Mouse (Mus musculus) hindbrain, embryonic 10.5 days (tissue): ENCODE results near the gene Diablo. TPM values are rescaled to one million over a fixed set of nuclear protein-coding genes. Genes with fewer than 3 reads are reported as not detected.

Experiments used
- DNase-seq: peaks from one replicate; pipeline ENCODE4 v3.0.0-alpha.2; 2017; ENCODE audit warnings: low spot score
- H3K27ac ChIP-seq: fragments of 300-500 bp; sonication (generic); 2 replicates; pipeline ENCODE4 v1.5.1; 2016; ENCODE audit warnings: mild to moderate bottlenecking, moderate library complexity
- H3K27me3 ChIP-seq: fragments of 300-500 bp; sonication (generic); 2 replicates; pipeline ENCODE4 v1.6.1; 2016; ENCODE audit warnings: mild to moderate bottlenecking; ENCODE audit not compliant: poor library complexity, insufficient read depth, severe bottlenecking
- H3K36me3 ChIP-seq: fragments of 300-500 bp; sonication (generic); 2 replicates; pipeline ENCODE4 v1.6.1; 2016; ENCODE audit warnings: mild to moderate bottlenecking, moderate library complexity
- H3K4me1 ChIP-seq: fragments of 300-500 bp; sonication (generic); replicated peaks from 2 replicates; pipeline ENCODE4 v1.6.1; 2016; ENCODE audit warnings: mild to moderate bottlenecking
- H3K4me3 ChIP-seq: fragments of 300-500 bp; sonication (generic); 2 replicates; pipeline ENCODE4 v1.5.1; 2016; ENCODE audit warnings: mild to moderate bottlenecking, moderate library complexity
- H3K9me3 ChIP-seq: fragments of 300-500 bp; sonication (generic); 2 replicates; pipeline ENCODE4 v1.6.1; 2016; ENCODE audit warnings: mild to moderate bottlenecking, moderate library complexity
- WGBS: fragments of 180-500 bp; shearing (Covaris S2); methylation state at CpG from one replicate; pipeline ENCODE4 v1.1.7; 2016; 5-methylcytosine and 5-hydroxymethylcytosine counted together
- polyA plus RNA-seq: library from polyadenylated mRNA; unstranded; fragments of >200 nt; fragmentation: Nextera tagmentation; extraction: Ambion mirVana; gene quantifications from 2 replicates; pipeline ENCODE4 v1.2.1, GENCODE M21; 2016

Gene Diablo
- 149 and 152 TPM in 2 replicates for polyA plus RNA-seq

DNA sequence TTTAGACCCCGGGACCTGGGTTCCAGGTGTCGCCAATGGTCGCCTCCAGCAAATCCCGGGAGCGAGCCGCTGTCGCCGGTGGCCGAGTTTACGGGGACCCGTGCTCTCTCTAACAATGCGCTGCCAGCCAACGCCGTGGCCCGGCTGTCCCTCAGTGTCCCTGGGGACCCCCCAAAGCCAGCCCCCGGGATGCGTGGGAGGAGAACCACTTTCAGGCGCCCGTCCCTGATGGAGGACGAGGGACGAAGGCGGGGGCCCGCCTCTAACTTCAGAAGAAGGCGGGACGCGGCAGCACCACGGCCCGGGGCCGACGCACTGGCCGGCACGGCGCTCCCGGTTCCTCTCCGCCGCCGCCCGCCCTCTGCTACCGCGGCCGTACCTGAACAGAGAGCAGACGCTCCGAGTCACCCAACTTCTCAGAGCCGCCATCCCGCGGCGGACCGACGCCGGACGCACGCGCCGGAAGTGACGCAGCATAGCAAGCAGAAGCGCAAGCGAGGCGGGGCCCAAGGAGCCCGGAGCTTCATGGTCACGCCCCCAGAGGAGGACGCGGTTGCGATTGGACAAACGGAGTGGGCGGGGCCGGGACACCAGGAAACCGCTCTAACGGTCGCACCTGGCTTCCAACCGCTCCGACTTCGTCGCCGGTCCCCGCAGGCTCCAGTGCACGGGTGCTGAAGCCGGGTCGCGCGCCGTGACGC, at the start of gene Diablo:
TSS of gene Diablo (minus strand) at position 485 of the 701 bp plus-strand sequence.
- Histone ChIP-seq H3K4me3 (peak within 1 kb of the TSS; percentile 97), H3K27ac (peak within 1 kb of the TSS; percentile 92), H3K9me3 (no peaks in the 10 kb centered on the region), H3K27me3 (no peaks in the 10 kb centered on the region), H3K36me3 (peaks cover 27% of the 10 kb centered on the region), H3K4me1 (peaks cover 33% of the 10 kb centered on the region)
- WGBS: under 1% methylated on average over 82 of the region's 82 CpGs
- DNase-seq: peak; percentile 99

DNA sequence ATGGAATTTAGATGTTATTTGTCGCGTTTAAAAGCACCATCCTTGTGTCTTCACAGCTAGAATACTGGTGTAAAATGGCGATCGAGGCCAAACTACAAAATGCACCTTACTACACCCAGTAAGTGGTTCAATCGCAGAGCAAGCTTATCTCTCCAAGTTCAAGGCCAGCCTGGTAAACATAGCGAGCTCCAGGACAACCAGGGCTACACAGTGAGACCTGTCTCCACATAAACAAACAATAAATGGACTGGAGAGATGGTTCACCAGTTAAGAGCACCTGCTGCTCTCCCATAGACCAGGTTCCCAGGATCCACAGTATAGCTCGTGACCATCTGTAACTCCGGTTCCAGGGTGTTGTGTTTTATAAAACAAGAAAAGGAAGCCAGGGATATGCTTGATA, 49.4 kb upstream of the Diablo start:
- Histone ChIP-seq H3K27me3 (no peaks in the 10 kb centered on the region), H3K9me3 (no peaks in the 10 kb centered on the region), H3K4me1 (peaks cover 11% of the 10 kb centered on the region), H3K36me3 (peaks cover 33% of the 10 kb centered on the region), H3K27ac (peak overlapping the region; percentile 87; the same call in 1 of the 2 replicates), H3K4me3 (peak overlapping the region; percentile 71)
- DNase-seq: peak; percentile 4
- WGBS: 66% methylated on average over 8 of the region's 8 CpGs

DNA sequence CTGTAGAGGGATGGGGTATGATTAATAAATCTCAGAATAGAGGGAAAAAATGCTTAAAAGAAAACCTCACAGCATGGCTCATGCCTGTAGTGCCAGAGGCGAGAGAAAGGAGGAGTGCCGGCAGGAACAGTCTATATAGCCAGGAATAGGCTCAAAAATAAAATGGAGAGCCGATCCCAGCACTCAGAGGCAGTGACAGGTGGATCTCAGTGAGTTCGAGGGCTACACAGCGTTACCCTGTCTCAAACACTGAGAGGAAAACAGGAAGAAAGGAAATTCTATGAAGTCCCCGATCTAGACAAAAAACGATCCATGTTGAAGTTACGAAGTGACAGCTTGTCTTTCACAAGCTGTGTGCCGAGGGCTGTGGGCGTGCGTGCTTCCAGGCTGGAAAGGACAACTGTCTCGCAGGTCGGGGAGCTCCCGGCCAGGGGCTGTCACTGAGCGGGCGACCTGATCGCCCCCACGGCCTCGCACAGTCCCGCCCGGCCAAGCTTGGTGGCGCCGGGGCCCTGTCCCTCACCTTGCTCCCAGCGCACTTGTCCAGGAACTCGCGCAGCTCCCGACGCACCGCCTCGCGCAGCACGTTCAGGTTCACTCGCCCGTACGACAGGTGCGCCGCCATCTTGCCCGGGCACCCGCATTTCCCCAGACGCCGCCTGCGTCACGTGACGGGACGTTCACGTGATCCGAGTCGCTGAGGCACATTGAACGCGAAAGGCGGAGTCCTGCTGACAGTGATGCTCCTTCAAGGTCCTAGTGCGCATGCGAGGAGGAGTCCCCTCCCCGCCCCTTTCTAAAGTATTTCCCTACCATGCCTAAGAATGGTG, 48.6 kb upstream of the Diablo start, which contains the start of gene Vps33a:
TSS of gene Vps33a (minus strand) at position 682 of the 830 bp plus-strand sequence.
- Histone ChIP-seq H3K9me3 (no peaks in the 10 kb centered on the region), H3K4me3 (peak within 1 kb of the TSS; percentile 71), H3K36me3 (peaks cover 34% of the 10 kb centered on the region), H3K4me1 (peaks cover 11% of the 10 kb centered on the region), H3K27me3 (no peaks in the 10 kb centered on the region), H3K27ac (peak within 1 kb of the TSS; percentile 87)
- DNase-seq: peak; percentile 98
- WGBS: under 1% methylated on average over 54 of the region's 54 CpGs

DNA sequence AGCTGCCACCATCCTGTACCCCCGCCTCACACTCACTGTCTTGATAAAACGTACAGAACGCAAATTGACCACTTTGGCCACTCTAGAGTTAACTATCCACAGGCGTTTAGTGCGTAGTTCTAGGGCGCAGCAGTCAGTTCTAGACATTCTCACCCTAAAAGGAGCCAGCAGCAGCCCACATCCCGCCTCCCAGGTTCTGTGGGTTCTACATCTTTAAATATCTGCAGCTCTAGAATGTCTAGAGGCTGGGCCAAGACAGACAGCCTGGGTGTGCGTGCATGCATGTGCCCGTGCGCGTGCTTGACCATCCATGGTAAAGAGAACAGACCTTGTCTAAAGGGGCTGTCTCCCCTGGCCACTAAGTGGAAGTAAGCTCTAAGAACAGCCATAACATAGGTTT, 37.2 kb upstream of the Diablo start:
- no peaks in the 10 kb centered on the region for H3K4me1 ChIP-seq
- H3K36me3 ChIP-seq: peaks cover 97% of the 10 kb centered on the region
- H3K9me3 ChIP-seq: no peaks in the 10 kb centered on the region
- 93% methylated on average over 11 of the region's 11 CpGs for WGBS
- no peak overlapping the region for H3K27ac ChIP-seq
- no peaks in the 10 kb centered on the region for H3K27me3 ChIP-seq
- no peak for DNase-seq
- H3K4me3 ChIP-seq: no peak overlapping the region

DNA sequence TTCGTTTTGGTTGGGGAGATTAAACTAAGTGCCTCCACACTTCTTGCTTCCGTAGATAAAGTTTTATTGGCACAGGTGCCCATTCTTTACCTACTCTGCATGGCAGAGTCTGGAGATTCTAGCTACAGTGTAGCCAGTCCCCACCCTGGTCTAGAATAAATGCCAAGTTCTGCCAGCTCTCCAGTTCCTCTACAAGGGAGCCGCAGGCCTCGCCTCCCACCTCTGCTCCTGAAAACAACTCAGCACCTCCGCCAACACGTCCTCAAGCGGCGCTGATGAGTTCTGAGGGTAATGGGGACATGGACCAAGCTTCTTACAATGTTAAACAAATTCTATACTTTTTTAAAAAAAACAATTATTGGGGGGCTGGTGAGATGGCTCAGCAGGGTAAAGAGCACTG, 35.6 kb upstream of the Diablo start:
- no peak overlapping the region for H3K27ac ChIP-seq
- no peaks in the 10 kb centered on the region for H3K4me1 ChIP-seq
- no peaks in the 10 kb centered on the region for H3K27me3 ChIP-seq
- no peak for DNase-seq
- no peak overlapping the region for H3K4me3 ChIP-seq
- peaks cover 93% of the 10 kb centered on the region for H3K36me3 ChIP-seq
- WGBS: 95% methylated on average over 8 of the region's 8 CpGs
- no peaks in the 10 kb centered on the region for H3K9me3 ChIP-seq

- no peaks in the 10 kb centered on the region for H3K27me3 ChIP-seq
- 77% methylated on average over 2 of the region's 2 CpGs for WGBS
- DNase-seq: no peak
- no peaks in the 10 kb centered on the region for H3K4me1 ChIP-seq
- no peak overlapping the region for H3K4me3 ChIP-seq
- no peaks in the 10 kb centered on the region for H3K9me3 ChIP-seq
- H3K27ac ChIP-seq: no peak overlapping the region
- H3K36me3 ChIP-seq: peaks cover 70% of the 10 kb centered on the region
These were observed 32.5 kb upstream of the Diablo start for GRCm38 (mm10) chr5:123556451-123556850.

- 94% methylated on average over 7 of the region's 7 CpGs for WGBS
- no peak overlapping the region for H3K27ac ChIP-seq
- H3K27me3 ChIP-seq: no peaks in the 10 kb centered on the region
- no peaks in the 10 kb centered on the region for H3K9me3 ChIP-seq
- H3K4me3 ChIP-seq: no peak overlapping the region
- no peak for DNase-seq
- H3K36me3 ChIP-seq: peaks cover 63% of the 10 kb centered on the region
- H3K4me1 ChIP-seq: no peaks in the 10 kb centered on the region
These were observed 31.7 kb upstream of the Diablo start for GRCm38 (mm10) chr5:123555693-123556092.

DNA sequence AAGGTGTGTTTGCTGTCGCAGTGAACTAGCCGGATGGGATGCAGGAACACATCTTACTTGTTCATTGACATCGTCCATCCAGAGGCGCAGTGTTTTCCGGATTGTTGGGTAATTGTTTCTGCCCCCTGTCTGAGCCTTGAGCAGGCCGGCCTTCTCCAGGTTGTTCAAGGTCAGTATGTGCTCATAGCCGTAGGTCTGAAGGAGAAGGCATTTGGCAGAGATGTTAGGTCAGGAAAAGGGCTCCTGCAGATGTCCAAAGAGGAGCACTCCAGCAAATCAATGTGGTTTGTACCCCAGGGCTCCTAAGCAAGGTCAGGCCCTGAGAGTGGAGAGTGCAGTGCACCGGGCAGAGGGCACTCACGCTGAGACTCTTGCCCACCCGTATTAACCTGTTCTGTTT, 9.8 kb upstream of the Diablo start:
- no peaks in the 10 kb centered on the region for H3K27me3 ChIP-seq
- no peak for DNase-seq
- peaks cover 92% of the 10 kb centered on the region for H3K36me3 ChIP-seq
- no peak overlapping the region for H3K4me3 ChIP-seq
- no peaks in the 10 kb centered on the region for H3K4me1 ChIP-seq
- H3K27ac ChIP-seq: no peak overlapping the region
- no peaks in the 10 kb centered on the region for H3K9me3 ChIP-seq
- WGBS: 94% methylated on average over 10 of the region's 10 CpGs

DNA sequence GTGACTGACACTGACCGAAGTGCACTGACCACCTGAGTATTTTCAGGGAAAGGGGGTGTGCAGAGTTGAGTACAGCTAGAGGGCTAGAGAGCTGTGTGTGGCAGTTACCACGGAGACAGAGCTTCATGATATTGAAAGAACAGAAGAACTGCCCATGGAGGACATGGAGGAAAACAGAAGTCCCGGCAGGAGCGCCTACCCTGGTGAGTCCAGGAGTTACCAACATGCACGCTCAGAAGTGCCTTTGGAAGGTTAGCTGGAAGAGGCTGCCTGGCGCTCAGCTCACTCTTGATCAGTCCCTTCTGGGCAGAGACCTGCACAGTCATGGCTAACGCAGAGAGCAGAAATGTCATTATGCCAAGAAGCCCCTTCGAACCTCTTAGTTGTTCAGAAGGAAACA, 6.1 kb upstream of the Diablo start:
- no peaks in the 10 kb centered on the region for H3K4me1 ChIP-seq
- WGBS: 90% methylated on average over 8 of the region's 8 CpGs
- DNase-seq: no peak
- H3K9me3 ChIP-seq: no peaks in the 10 kb centered on the region
- H3K4me3 ChIP-seq: no peak overlapping the region
- no peaks in the 10 kb centered on the region for H3K27me3 ChIP-seq
- peaks cover 80% of the 10 kb centered on the region for H3K36me3 ChIP-seq
- H3K27ac ChIP-seq: no peak overlapping the region

DNA sequence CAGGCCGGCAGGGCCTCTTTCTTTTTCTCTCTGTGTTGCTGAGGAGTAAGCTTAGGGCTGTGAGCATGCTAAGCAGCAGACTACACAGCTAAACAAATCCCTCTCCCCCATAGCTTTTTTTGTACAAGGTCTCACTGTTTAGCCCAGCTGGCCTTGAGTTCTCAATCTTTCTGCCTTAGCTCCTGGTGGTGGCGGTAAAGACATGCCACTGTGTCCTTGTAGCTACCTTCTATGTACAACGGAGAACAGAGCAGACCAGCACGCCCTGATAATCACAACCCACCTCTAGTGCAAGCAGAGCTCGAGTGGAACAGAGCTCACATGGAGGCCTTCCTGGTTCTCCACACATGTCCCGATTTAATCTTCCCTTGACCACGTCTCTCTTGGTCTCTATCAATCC, 4.7 kb upstream of the Diablo start:
- Histone ChIP-seq H3K27me3 (no peaks in the 10 kb centered on the region), H3K4me1 (peaks cover 9% of the 10 kb centered on the region), H3K9me3 (no peaks in the 10 kb centered on the region), H3K36me3 (peaks cover 66% of the 10 kb centered on the region), H3K27ac (no peak overlapping the region), H3K4me3 (no peak overlapping the region)
- DNase-seq: no peak
- 81% methylated on average over 7 of the region's 7 CpGs for WGBS

DNA sequence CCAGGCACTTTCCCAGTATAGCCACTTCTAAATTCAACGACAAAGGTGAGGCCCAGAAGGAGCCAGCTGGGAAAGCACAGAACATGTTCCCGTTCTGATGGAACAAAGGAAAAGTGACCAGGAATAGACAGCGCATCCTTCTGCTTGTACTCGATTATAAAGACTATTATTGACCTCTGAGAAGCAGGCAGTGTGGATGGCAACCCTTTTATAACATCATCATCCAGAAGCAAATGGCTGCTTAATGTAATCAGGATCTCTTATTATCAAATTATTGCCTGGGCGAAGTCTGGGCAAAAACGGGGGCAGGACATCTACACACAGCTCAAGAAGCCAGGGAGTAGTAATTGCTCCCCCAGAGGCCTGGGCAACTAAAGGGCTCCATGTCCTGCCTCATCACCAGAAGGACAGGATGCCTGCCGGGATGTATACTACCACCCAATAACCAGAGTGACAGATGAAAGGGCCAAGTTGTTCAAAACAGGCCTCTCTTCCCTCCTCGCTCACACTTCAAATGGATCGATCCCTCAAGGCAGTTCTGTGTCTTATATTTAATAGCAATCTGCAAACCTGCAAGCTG, 2.0 kb upstream of the Diablo start:
- H3K4me1 ChIP-seq: peaks cover 33% of the 10 kb centered on the region
- H3K4me3 ChIP-seq: no peak overlapping the region
- H3K27ac ChIP-seq: no peak overlapping the region
- no peaks in the 10 kb centered on the region for H3K27me3 ChIP-seq
- peaks cover 39% of the 10 kb centered on the region for H3K36me3 ChIP-seq
- DNase-seq: no peak
- 91% methylated on average over 9 of the region's 9 CpGs for WGBS
- no peaks in the 10 kb centered on the region for H3K9me3 ChIP-seq

DNA sequence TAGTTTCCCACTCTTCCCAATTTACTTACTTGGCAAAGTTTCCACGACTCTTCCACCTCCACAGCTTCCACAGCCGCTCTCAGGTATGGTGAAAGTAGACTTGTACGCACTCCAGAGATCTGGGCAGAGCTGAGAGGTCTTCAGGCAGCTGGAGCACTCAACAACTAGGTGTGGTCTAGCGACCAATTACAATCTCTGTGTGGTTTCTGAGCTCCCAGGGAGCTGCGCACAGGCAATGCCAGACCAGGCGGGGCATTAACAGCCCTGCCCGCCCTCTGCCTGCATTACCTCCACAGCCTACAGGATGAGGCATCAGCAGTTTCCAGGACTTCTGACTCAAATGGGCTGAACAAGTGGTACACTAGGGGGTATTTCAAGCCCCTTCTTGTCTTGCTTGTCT, 1.3 kb upstream of the Diablo start, which contains the start of gene Gm49027:
TSS of gene Gm49027 (minus strand) at position 208 of the 400 bp plus-strand sequence.
- 86% methylated on average over 7 of the region's 7 CpGs for WGBS
- no peak for DNase-seq
- Histone ChIP-seq H3K27ac (peak within 1 kb of the TSS; percentile 92), H3K36me3 (peaks cover 32% of the 10 kb centered on the region), H3K4me3 (peak within 1 kb of the TSS; percentile 97), H3K9me3 (no peaks in the 10 kb centered on the region), H3K4me1 (peaks cover 33% of the 10 kb centered on the region), H3K27me3 (no peaks in the 10 kb centered on the region)

DNA sequence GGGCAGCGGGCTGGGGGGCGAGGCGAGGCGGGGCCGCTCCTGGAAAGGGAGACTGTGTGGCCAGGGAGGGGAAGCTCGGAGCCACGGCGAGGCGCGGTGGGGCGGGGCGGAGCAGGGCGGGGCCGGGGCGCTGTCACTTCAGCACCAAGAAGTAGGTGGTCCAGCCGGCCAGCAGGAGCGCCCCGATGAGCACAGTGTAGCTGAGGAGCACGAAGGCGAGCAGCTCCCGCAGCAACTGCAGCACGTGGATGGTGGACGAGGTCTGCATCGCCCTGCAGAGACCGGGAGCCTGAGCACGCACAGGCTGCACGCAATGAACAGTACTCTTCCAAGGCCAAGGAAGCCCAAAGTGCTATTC, 396 bp upstream of the Diablo start:
- peaks cover 33% of the 10 kb centered on the region for H3K4me1 ChIP-seq
- no peak for DNase-seq
- peak overlapping the region; percentile 97 for H3K4me3 ChIP-seq
- peaks cover 27% of the 10 kb centered on the region for H3K36me3 ChIP-seq
- H3K9me3 ChIP-seq: no peaks in the 10 kb centered on the region
- WGBS: 1% methylated on average over 27 of the region's 27 CpGs
- H3K27ac ChIP-seq: peak overlapping the region; percentile 92
- H3K27me3 ChIP-seq: no peaks in the 10 kb centered on the region
